Mouse (Mus musculus): ENCODE results near the gene Limch1.

Gene Limch1

DNA sequence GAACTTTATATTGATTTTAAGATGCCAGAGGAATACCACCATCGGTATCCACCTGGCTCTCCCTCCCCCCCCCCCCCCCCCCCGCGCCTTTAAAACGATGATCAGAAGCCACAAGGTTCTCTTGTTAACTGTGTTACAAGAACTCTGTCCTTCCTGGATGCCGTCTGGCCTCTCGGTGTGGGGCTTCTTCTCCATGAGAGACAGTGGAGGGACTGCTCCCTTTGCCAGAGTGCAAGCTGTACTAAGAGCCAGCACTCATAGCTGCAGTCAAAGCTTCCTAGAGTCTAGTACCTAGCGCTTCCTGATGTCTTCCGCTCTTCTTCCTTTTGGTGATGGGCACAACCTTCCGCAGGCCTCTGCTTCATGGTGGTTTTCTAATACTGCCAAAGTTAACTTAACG lies 280.0 kb downstream of the Limch1 start:
- no peak for DNase-seq (ENCODE audit: low read depth, low spot score)

DNA sequence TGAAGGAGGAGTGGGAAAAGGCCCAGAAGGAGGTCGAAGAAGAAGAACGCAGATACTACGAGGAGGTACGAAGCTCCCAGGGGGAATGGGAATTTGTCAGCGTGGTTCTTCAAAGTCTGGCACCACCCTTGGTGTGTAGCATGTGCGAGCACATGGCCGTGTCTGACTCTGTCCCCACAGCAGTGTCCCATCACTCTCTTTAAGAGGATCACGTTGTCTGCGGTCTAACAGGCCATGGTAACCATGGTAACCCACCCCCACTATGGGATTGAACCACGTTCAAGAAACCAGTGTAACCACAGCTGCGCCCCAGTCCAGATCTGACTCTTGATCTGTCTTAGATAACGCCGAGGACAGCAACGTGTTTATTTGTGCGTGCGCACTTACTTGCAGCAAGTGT lies 283.2 kb downstream of the Limch1 start:
- DNase-seq (ENCODE audit: low read depth, low spot score) = no peak

DNA sequence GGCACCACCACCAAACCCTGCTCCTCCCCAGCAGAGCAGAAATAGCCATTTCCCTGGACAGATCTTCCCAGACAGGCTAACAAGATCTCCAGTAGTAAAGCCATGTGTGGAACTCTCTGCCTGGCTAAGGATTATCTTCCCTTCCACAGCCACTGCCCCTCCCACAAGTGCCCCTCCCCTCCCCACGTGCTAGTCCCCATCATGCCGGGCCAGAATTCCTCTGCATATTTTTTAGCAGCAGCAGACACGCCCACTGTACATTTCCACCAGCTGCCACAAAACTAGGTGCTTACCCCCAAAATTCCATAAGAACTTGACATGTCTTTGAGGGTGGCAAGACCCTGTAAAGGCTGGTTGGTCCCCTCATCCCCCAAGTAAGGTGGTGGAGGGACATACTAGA lies 284.3 kb downstream of the Limch1 start:
- DNase-seq (ENCODE audit: low read depth, low spot score) = no peak

DNA sequence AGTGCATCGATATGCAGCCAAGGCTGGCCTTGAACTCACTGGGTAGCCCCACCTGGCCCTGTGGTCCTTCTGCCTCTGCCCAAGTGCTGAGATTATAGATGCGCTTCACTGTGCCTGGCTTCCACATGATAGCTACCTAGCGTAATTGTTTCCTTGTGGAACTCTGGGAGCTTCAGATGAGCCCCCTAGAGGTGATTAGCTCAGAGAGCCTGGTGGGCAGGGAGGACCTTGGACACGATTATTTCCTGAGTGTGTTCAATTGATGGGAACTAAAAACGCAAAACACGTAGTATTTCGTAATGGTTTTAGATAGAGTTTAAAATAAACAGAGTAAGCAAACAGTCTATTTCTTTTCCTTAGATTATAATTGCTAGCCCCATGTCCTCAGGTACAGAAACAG lies 287.0 kb downstream of the Limch1 start:
- no peak for DNase-seq (ENCODE audit: low read depth, low spot score)

DNA sequence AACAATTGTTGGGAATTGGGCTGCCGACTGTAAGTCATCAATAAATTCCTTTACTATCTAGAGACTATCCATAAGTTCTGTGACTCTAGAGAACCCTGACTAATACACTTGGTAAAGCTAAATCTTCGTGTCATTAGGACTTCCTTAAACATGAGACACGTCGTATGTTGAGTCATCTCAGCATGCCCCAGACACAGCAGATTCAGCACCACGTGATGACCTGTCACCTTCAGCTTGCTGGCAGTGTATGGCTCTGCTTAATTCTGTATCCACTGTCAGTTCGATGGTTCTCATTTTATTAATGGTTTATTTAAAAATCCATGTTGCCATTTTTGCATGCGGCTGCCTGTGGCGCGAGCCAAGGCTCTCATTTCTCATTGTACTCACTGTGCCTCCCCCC lies 298.3 kb downstream of the Limch1 start:
- DNase-seq (ENCODE audit: low read depth, low spot score) = no peak

DNA sequence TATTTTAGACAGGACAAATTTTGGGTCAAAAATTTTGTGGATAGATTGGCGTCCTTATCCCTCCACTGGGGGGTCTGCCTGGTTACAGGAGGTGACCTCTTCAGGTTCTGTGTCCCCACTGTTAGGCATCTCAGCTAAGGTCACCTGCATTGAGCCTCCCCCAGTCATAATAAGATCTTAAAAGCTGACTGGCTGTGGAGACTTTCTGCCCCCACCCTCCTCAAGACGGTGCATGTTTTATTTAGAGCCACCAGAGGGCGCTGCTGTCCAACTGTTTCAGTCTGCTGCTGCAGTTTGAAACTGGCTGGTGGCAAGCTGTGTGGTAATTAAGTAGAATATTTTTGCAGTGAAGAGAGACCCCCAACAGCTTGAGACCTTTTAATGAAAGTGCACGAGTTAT lies 302.4 kb downstream of the Limch1 start:
- DNase-seq (ENCODE audit: low read depth, low spot score) = peak; percentile 82

DNA sequence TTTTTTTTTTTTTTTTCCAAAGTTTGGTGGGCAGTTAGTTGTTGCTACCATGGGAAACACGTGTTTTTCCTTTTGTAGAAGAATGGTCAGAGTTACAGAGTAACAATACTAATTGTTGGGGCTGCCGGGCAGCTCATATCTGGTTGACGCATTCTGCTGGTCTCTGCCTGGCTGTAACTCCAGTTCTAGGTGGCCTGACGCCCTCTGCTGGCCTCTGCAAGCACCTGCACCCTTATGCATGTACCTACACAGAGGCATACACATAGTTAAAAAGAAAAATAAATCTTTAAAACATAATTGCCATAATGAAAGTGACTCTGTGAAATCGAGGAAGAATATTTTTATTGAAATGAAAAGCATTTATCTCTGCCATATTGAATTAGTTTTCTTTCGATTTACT lies 312.2 kb downstream of the Limch1 start:
- DNase-seq (ENCODE audit: low read depth, low spot score) = no peak

DNA sequence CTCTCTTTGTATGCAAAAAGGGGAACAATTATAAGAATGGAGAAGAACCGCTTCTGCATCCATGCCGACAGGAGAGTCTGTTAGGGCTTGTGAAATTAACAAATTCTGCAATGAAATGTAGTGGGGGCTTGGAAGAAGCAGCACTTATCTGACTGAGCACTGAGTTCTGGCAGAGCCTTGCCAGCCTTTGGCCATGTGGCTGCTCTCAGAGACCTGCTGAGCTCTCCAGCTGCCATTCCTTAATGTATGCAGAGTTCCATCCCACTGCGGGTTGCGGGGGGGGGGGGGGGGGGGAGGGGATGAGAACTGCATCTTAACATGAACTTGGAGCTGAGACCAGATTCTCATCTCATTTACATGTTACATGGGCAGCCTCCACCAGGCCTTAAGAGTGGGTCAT lies 314.9 kb downstream of the Limch1 start:
- DNase-seq (ENCODE audit: low read depth, low spot score) = no peak

DNA sequence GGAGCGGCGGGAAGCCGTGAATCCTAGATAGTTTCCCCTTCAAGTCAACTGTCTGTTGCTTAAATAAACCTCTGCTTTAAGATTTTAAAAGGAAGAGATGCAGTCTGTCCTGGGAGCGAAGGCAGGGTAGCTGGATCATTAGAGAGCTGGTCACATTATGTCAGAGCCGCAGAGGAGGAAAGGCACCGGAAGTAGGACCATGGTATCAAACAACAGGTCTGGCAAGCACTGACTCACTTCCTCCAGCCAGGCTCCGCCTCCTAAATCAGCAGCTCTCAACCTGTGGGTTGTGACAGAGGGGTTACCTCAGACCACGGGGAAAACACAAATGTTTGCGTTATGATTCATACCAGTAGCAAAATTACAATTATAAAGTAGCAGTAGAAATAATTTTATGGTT lies 318.0 kb downstream of the Limch1 start:
- DNase-seq (ENCODE audit: low read depth, low spot score) = no peak

DNA sequence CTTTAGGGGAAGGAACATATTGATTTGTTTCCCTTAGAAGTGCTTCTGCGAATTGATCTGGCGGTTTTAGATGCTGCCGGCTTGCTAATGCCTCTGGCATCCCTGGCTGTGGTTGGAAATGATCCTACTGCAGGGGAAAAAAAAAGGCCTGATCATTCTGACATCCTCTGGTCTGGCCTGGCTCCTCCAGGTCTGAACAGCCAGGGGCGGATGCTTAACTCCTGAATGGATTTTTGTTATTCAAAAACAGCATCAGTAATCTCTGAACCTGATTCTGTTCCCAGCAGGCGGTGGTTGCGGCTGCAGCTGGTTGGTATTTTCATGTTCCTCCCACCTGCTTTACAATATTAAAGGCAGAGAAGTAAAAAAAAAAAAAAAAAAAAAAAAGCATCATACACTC lies 337.5 kb downstream of the Limch1 start:
- DNase-seq (ENCODE audit: low read depth, low spot score) = no peak

DNA sequence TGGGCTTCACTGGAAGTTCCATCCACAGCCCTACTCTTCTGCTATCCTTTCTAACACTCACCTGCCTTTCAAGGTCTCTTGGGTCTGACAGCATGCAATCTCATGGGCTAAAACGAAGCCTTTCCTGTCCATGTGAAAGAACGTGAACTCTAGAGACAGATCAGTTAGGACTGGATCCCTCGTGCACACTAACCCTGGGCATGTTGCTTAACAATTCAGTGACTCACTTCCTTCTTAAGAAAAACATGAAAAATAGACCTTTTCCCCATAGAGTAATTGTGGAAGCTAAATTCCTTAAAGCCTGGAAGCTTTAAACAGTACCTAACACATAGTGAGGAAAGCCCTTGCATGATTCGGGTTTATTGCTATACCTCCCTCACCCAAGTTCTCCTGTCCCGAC lies 345.2 kb downstream of the Limch1 start:
- peak; percentile 52 for DNase-seq (ENCODE audit: low read depth, low spot score)

DNA sequence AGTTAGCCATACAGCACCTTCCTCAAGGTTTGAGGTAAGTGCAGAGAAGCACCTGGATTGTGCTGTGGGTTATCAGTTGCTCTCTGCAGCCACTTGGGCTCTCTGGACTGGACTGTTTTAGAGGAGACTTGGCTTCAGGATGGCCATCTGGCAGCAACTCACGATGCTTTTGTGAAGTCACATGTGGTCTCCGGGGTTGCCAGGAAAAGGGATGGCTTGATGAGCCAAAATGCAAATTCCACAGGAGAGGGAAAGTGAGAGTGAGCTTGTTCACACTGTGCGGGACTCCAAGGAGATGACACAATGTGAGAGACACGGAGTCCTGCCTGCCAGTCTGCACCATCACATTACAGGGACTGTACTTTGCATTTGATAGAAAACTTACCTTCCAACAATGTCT lies 346.1 kb downstream of the Limch1 start:
- peak; percentile 39 for DNase-seq (ENCODE audit: low read depth, low spot score)

DNA sequence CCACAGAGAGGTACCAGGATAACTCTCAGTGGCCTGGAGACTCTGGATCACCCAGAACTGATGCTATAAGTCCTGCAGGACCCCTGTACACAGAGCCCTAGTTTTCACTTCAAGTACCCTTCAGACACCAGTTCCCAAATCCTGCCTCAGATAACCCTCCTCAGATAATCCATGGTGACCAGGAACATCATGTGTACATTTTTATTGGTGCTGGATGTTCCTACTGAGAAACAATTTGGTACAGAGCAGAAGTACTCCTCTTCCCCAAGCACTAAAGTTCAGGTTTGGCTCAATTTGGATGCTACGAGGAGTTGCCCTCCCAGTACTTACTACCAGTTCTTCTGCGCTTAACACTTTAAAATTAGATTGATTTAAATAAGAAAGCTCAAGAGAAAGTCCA lies 348.4 kb downstream of the Limch1 start:
- no peak for DNase-seq (ENCODE audit: low read depth, low spot score)

DNA sequence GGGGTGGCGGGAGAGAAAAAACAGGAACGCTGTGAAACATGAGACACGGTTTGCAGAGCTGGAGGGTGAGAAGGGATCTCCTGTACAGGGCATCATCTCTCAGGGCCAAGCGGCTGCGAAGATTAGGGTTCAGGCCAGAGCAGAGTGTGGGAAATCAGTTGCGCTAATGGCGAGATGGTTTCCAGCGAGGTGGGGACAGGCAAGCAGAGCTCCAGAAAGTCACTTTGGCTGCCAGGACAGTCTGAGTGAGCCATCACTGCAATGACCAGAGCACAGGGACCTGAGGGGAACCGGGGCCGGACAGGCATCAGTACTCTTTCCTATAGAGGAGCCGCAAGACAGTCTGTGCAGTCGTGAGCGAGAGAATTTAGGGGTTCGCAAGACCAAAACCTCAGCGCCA lies 349.5 kb downstream of the Limch1 start:
- no peak for DNase-seq (ENCODE audit: low read depth, low spot score)

DNA sequence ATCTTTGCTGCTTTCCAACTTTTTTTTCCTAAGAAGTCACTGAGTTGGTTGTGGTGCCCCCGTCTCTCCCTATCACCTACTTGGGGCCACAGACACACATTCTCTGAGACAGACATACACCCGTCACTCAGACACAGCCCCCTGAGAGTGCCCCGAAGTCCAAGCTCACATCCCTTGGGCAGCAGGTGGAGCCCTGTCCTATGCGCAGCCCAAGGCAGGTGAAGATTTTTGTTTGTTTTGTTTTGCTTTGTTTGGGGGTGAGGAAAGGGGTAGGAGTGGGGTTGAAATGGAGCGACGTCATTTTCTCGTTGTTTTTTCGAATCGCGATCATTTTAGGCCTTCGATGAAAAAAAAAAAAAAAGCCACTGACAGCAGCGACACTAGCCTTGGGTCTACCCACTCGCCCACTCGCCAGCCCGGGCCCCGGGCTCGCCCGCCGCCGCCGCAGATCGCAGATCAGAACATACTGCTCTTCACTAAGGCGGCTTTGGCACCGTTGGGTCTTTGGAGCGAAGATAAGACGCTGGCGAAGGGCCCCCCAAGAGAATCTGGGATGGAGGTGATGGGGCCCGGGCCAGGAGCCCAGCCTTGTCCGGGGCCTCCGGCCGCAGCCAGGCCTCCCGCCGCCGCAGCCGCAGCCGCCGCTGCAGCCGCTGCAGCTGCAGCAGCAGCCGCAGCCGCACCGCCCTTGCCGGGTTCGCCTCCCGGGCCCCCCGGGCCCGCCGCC lies 350.2 kb downstream of the Limch1 start:
- DNase-seq (ENCODE audit: low read depth, low spot score) = no peak

DNA sequence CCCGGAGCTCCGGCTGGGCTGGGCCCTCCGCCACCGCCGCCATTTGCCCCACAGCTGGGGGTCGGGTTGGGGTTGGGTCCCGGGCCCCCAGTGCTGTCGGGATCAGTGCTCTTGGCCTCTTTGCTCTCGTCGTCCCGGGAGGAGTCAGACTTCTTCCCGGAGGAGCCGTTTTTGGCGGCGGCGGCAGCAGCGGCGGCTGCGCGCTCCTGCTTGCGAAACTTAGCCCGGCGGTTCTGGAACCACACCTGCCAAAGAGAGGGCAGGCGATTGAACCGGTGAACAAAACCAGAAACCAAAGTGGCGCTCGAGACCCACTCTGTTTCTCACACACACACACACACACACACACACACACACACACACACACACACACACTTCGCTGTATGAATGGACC lies 350.7 kb downstream of the Limch1 start:
- DNase-seq (ENCODE audit: low read depth, low spot score) = no peak

DNA sequence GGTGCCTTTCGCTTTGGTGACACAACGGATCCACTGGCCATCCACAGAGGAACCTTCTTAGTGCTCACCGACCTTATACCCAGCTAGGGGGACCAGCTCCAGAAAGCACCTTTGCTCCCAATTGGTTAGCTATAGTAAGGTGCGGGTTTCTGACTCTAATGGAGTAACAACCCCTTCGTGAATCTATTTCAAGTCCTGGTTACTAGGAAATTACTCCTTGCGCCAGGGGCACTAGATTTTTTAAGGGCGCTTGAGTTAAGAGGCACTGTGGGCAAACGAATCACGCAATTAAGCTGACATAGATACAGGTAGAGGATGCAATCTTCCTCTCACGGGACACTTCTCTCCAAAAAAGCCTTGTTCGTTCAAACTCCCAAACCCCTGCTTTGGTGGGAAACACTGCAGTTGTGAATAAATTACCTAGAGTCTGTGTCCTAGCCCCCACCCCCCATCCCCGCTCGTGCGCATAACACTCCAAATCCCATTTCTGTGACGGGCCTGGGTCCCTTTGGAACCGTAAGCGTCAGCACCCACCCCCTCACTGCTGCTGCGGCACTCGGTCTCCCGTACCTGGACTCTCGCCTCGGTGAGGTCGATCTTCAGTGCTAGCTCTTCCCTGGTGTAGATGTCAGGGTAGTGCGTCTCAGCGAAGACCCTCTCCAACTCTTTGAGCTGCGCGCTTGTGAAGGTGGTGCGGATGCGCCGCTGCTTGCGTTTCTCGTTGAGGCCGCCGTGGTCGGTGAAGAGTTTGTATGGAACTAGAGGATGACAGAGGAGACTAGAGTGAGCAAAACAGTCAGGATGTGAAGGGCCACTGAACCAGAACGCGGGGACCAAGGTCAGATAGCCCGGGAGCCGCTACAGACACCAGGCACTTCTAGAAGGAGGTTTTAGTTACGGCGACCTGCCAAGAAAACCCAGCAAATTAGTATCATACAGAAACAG lies 351.8 kb downstream of the Limch1 start:
- DNase-seq (ENCODE audit: low read depth, low spot score) = no peak

DNA sequence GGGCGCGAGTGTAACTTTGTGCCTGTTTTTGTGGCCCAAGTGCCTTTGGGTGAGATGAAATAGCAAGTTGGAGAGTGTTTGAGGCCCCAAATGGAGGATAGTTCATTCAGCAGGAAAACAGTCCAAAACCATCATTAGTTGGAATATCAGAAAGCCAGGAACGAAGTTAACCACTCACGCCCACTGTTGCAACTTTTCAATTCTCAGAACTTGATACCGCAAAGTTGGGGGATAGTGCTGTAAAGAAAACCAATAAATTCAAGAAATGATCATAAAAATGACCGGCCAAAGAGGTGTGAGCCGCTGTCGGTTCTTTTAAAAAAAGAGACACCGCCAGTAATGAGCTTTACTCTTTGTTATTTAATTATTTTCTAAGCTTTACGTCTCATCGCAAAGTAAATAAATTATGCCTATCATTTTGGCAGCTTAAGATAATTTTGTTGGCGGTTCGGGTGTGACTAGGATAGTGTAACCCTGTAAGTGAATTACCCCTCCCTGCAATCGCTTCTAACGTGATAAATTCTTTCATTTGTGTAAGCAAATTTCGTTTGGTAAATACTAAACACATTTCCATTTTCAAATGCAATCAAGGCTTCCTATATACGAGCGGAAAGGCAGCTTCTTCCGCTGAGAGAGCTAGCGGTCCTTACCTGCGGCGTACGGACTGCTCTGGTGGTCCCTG lies 352.6 kb downstream of the Limch1 start:
- DNase-seq (ENCODE audit: low read depth, low spot score) = no peak

DNA sequence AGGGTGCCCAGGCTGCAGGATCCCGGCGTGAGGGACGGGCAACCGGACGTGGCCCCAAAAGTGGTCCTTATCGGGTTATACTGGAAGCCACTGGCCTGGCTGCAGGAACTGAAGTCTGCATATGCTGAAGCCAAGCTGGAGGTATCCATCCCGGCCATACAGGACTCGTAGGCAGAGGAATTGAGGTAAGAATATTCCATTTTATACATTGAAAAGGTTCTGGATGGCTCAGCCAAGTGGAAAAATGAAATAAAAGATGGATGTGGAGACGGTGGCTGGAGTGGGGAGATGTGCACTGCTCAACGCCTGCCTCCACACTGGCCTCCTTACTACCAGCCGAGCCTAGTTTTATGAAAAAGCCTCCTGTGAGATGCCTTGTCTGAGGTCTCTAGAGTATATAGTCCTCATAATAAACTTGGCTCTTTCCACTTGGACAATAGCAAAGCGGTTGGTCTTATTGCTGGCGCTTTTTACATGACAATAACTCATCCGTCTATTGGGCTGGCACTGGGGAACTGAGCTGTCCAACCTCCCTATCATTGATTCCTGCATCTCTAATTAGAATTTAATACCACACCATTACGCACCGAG lies 353.2 kb downstream of the Limch1 start, which contains the start of gene Phox2b:
Gene Phox2b (minus strand): TSS at position 569 of the 591 bp plus-strand sequence.
- DNase-seq (ENCODE audit: low read depth, low spot score) = no peak

DNA sequence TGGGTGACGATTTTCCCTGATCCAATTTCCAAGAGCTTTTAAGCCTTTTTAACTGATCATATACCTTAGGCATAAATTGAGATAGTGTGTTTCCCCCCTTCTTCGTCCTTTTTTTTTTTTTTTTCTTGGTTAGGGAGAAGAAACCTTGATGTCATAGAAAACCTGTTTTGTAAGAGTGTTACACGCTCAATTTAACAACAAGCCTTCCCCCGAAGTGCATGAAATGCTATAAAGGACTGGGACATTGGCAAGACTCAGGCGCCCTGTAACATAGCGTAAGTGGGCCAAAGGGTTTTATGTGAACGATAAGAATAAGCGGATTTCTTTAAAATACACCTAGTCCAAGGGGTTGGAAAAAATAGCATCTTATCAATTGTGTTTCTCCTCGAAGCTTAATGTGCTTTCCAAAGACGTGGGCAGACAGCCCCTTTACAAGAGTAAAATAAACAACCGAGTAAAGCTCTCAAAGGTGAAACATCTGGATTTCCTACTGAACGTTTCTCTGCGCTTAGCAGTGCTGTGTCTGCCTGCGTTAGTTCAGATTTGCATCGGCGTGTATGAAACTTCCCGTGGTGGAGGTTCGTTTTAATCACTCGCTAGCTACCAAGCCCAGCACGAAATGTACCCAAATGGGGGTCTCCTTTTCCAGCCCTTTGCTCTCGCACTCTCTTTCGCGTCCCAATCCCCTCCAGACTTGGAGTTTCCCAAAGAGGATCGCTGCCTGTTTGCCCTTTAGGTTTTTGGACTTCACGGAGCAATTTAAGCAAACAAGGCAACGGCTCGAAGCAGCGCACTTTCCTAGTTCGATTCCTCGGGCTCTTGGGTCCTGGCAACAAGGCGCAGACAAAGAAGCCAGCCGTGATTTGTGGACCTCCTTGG lies 354.0 kb downstream of the Limch1 start:
- no peak for DNase-seq (ENCODE audit: low read depth, low spot score)
